Mouse (Mus musculus) thymus, adult 2 months (tissue): Measurements from ENCODE around the gene Tango2.

Source experiments
- CTCF ChIP-seq: fragments of 200-500 bp; IDR thresholded peaks from 2 replicates; pipeline ENCODE4 v1.5.1; 2012; ENCODE audit warnings: mild to moderate bottlenecking, control low read depth, low read length, moderate library complexity, borderline replicate concordance; ENCODE audit not compliant: control insufficient read depth, poor library complexity, insufficient read depth; ENCODE audit errors: extremely low read depth
- POLR2A ChIP-seq: fragments of 200-500 bp; IDR thresholded peaks from 2 replicates; pipeline ENCODE4 v1.6.1; 2012; ENCODE audit warnings: mild to moderate bottlenecking, low read length, control low read depth, moderate library complexity; ENCODE audit not compliant: control insufficient read depth, poor library complexity, insufficient read depth; ENCODE audit errors: extremely low read depth

GRCm38 (mm10) chr16:18265024-18265423 is 82.9 kb downstream of the Tango2 start:
- TF ChIP-seq POLR2A: no peak
- no peak for TF ChIP-seq CTCF
